Mouse (Mus musculus) naive thymus-derived CD4-positive, alpha-beta T cell, adult 2 months (primary cell): Measurements from ENCODE around the gene Phgdh.

ENCODE experiments used
- DNase-seq: peaks from one replicate; pipeline ENCODE4 v3.0.0-alpha.2; 2011; ENCODE audit warnings: low read depth

Gene Phgdh

DNA sequence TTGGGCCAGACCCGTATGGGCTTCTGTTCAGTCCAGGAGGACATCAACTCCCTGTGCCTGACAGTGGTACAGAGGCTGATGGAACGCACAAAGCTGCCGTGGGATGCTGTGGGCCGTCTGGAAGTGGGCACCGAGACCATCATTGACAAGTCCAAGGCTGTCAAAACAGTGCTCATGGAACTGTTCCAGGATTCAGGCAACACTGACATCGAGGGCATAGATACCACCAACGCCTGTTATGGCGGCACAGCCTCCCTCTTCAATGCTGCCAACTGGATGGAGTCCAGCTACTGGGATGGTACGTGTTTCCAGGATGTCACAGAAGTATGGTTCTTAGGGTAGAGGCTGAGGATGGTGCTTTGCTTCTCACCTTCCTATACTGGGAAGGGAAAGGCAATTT, 48.7 kb downstream of the Phgdh start:
- no peak for DNase-seq

DNA sequence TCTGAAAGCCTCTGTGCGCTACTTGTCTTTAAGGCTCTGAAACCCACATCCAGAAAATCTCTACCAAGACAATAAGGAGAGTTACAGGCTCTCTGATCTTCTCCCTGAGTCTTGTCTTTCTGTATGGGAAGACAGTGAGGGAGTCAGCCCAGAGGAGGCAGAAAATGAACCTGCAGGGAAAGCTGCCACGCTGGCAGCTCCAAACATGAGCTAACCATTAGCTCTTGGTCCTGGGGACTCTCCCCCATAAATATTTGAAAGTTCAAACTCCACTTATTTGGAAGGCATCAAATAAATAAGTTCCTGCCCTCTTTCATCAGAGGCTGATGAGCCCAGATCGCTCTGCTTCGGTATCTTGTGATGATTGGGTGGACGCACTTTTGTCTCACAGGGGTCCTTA, 56.6 kb downstream of the Phgdh start:
- DNase-seq = no peak

DNA sequence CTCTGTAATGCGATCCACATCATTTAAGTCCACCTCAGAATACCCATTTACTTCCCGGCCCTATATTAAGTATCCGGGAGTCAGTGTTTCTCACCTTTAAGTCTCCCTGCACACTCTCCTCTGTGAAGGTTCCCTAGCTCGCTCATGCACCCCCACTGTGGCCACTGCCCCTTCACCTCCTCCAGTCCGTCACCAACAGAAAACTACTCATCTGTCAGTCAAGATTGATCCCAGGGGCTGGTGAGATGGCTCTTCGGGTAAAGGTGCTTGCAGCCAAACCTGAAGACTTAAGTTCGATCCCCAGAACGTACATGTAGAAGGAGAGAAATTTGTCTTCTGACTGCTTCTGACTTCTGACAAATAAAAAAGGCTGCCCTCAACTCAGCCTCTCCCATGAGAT, 57.4 kb downstream of the Phgdh start:
- DNase-seq = no peak

DNA sequence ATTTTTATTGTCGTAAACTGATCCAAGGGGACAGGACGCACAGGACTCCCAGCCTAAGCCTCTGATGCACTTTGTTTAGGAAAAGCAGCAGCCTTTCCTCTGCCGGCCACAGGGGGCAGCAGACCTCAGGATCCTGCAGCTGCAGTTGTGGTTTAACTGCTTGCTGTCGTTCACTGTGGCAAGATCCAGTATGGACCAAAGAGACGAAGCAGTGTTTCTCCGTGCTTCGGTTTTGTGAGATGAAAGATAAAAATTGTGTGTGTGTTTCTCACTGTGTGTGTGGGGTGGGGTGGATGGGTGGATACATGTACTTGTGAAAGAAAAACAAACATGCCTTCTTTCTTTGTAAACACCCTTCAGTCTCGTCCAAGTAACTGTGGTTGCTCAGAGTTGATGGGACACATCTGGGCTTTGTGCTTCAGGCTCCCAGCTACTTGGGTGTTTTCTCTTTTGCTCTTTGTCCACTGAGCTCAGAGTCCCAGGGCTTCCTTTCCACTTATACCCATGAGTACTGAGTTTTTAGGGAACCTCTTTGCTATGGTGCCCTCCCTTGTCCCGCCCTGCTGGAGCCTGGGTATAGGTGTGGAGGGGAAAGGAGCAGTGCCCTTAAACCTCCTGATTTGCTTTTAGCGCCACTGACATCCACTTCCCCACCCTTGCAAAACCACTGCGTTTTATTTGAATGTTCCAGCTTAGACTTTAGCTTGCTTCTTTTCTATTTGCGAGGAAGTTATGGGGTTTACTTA, 58.7 kb downstream of the Phgdh start:
- peak; percentile 65 for DNase-seq

DNA sequence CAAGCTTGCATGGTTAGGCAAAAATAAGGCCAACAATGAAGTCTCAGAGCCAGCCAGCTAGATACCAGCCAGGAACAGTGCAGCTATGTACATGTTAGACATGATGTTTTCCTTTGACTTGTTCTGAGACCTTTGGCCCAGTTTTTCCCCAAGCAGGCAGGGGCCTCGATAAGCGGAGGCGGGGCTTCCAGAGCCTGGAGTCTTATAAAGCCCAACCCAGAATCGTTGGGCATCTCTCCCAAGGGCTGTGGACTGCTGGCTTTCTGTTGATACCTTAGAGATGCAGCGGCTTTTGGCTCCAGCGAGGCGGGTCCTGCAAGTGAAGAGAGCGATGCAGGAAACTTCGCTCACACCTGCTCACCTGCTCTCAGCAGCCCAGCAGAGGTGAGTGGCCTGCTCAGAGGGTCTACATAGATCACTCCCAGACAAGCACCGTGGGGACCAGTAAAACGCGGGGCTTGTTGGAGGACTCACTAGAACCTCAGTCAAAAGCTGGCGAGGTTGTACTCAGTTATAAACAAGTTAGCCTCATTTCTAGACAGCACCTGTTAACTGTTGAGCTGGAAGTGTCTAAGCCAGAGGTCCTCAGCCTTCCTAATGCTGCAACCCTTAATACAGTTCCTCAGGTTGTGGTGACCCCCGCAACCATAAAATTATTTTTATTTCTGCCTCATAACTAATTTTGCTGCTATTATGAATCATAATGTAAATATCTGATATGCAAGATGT, 59.4 kb downstream of the Phgdh start, which contains the start of gene Hmgcs2:
Gene Hmgcs2 (plus strand): TSS at position 232 of the 729 bp plus-strand sequence.
- DNase-seq = no peak

DNA sequence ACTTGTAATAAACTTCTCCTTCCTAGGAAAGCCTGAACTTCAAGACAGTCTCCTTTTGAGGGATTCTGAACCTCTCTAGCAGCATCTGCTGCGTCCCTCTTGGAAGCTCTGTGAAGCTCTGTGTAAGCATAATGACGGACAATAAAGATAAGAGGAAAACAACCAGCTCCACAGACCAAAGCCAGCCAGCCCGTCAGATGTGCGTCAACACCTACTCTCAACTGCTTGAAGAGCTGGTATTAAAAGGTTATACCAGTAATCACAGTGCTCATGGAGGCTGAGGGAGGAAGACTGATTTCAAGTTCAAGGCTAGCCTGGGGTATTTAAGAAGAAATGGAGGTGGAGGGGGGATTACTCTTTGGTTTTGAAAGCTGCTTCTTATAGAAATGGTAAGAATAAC, 60.1 kb downstream of the Phgdh start:
- DNase-seq = no peak

DNA sequence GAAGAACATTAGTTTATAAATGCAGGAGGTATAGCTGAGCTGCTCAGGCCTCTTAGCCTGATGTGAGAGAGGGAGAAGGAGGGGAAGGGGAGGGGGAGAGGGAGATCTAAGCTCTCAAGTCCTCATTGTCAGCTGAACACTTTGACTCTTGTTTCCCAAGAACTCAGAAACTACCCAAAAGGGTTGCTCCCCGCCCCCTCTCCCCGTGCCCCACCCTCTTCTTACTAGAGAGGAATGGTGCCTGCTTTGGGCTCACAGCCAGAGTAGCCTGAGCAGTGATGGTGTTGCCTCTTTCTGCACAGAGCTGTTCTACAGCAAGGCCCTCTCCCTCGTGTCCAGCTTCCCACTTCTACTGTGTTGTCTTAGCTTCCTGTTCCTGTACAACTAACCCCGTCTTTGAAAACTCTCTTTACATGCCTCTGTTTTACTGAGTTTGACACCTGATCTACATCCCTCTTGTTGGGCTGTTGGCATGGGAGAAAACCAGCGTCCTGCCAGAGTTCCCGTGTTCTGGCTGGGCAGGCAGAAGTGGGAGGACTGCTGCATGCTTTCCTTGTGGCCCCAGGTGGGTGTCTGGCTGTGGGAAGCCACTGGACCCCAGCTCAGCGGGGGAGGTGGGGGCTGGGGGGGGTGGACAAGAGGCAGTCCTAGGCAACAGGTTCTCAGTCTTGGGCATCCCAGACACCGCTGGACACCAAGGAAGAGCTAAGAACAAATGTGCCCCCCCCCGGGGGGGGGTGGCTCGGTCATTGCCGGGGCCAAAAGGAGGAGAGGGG, 66.0 kb downstream of the Phgdh start:
- no peak for DNase-seq

DNA sequence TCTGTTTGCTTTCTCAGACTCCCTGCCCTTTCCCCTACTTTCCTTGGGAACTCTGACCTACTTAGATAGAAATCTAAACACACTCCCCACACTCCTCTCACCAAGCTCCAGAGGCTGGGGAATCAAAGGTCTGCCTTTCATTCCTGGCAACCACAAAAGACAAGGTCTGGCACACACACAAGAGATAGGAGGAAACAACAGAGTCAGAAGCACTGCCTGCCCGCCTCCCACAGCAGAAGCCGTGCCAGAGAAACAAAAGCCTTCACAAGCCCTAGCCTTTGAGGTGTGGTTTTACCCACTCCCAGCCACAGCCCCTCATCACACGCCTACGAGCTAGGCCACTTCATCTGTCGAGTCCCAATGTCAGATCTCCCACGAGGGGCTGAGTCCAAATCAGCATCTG, 72.5 kb downstream of the Phgdh start:
- no peak for DNase-seq
